ENCODE assay signal across 8 mouse cellular contexts in the genomic region with DNA sequence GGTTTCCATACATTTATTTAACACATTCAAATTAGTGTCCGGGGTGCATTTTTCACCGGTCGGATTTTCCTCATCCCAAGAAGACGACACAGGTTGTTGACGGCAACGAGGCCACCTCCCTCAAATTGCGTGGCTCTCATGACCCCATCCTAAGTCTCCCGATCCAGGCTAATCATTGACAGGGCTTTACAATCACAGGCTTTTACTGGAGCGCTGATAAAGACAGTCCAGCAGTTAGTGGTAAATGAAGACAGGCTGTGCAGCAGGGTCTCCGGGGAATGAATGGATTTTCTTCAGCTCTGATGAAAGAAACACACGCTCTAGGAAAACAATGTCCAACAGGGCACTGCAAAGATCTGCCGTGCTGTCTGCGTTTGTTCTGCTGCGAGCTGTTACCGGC. TPM values are rescaled to one million over a fixed set of nuclear protein-coding genes. Genes with fewer than 3 reads are reported as not detected.
DNase-seq lines count a peak whose midpoint lies in the region; ATAC-seq and TF ChIP-seq lines count a peak whose summit lies in the region.

Gene Klb (plus strand): TSS at position 147 of the 400 bp plus-strand sequence.

- H3K9me3 ChIP-seq in heart, embryonic 13.5 days, result no peaks in the 10 kb centered on the region
- H3K9me3 ChIP-seq in hindbrain, embryonic 12.5 days (replicated peaks), result no peaks in the 10 kb centered on the region
- no peaks in the 10 kb centered on the region for H3K9me3 ChIP-seq in liver, postnatal 0 days (ENCODE audit: low read length)

- no peak for DNase-seq in heart, adult 9 months (ENCODE audit: low spot score in 2 of 2)
- DNase-seq in embryo, embryonic 10.5 days (ENCODE audit: low spot score), result peak; percentile 52
- DNase-seq in liver, postnatal 0 days, result peak; percentile 53
- DNase-seq in layer of hippocampus, adult 9-10 months (ENCODE audit: low spot score), result no peak
- no peak for DNase-seq in kidney, adult 9 months

- TF ChIP-seq CTCF in liver, postnatal 0 days (IDR thresholded peaks at IDR 0.05; ENCODE audit: low read depth), result no peak

- H3K27me3 ChIP-seq in heart, embryonic 13.5 days (replicated peaks), result no peaks in the 10 kb centered on the region
- 0 out of 2 replicates have a peak, but pooled peaks cover 2% of the 10 kb centered on the region for H3K27me3 ChIP-seq in hindbrain, embryonic 12.5 days
- H3K27me3 ChIP-seq in liver, postnatal 0 days (ENCODE audit: insufficient read depth, low read length), result no peaks in the 10 kb centered on the region

- peak within 1 kb of the TSS; percentile 33 for H3K9ac ChIP-seq in heart, embryonic 13.5 days
- 0 out of 2 replicates have a peak within 1 kb of the TSS, but pooled peaks have one; percentile 47 for H3K9ac ChIP-seq in hindbrain, embryonic 12.5 days
- H3K9ac ChIP-seq in liver, postnatal 0 days (replicated peaks), result peak within 1 kb of the TSS; percentile 68

- no peak for ATAC-seq in heart, embryonic 13.5 days (ENCODE audit: extremely low read depth, insufficient number of reproducible peaks, low FRiP score, low TSS enrichment)
- ATAC-seq in hindbrain, embryonic 12.5 days (ENCODE audit: low FRiP score), result no peak
- peak; percentile 85 for ATAC-seq in liver, postnatal 0 days
- no peak for ATAC-seq in cerebellum, adult (ENCODE audit: insufficient number of reproducible peaks, low FRiP score, low TSS enrichment)

- no peak within 1 kb of the TSS for H3K27ac ChIP-seq in heart, embryonic 13.5 days (replicated peaks)
- H3K27ac ChIP-seq in hindbrain, embryonic 12.5 days, result no peak within 1 kb of the TSS
- H3K27ac ChIP-seq in liver, postnatal 0 days (ENCODE audit: low read depth), result peak within 1 kb of the TSS; percentile 88

- peak within 1 kb of the TSS; percentile 61 for H3K4me2 ChIP-seq in heart, embryonic 13.5 days
- H3K4me2 ChIP-seq in hindbrain, embryonic 12.5 days (replicated peaks), result peak within 1 kb of the TSS; percentile 44
- peak within 1 kb of the TSS; percentile 42 for H3K4me2 ChIP-seq in liver, postnatal 0 days (ENCODE audit: low read depth, low read length)

- 40% methylated on average over 15 of the region's 15 CpGs for WGBS in heart, embryonic 13.5 days
- WGBS in hindbrain, embryonic 12.5 days, result 25% methylated on average over 15 of the region's 15 CpGs
- 52% methylated on average over 15 of the region's 15 CpGs for WGBS in liver, postnatal 0 days (ENCODE audit: insufficient replicate concordance)

- H3K4me3 ChIP-seq in heart, embryonic 13.5 days, result peak within 1 kb of the TSS; percentile 32
- no peak within 1 kb of the TSS for H3K4me3 ChIP-seq in hindbrain, embryonic 12.5 days
- H3K4me3 ChIP-seq in liver, postnatal 0 days (ENCODE audit: low read depth, low read length), result peak within 1 kb of the TSS; percentile 49

- TF ChIP-seq EP300 in liver, postnatal 0 days (IDR thresholded peaks at IDR 0.05; ENCODE audit: low read depth), result no peak

- peaks cover 8% of the 10 kb centered on the region; the same call in 1 of the 2 replicates for H3K4me1 ChIP-seq in heart, embryonic 13.5 days
- H3K4me1 ChIP-seq in hindbrain, embryonic 12.5 days, result peaks cover 6% of the 10 kb centered on the region; the same call in 1 of the 2 replicates
- peaks cover 1% of the 10 kb centered on the region; the same call in 1 of the 2 replicates for H3K4me1 ChIP-seq in liver, postnatal 0 days (ENCODE audit: insufficient read depth)

- no peaks in the 10 kb centered on the region for H3K36me3 ChIP-seq in heart, embryonic 13.5 days
- H3K36me3 ChIP-seq in hindbrain, embryonic 12.5 days, result no peaks in the 10 kb centered on the region
- no peaks in the 10 kb centered on the region for H3K36me3 ChIP-seq in liver, postnatal 0 days (replicated peaks; ENCODE audit: insufficient read depth, low read length)

RNA-seq across cellular contexts. Expression of gene Klb, which starts in this region (rescaled TPM):
- 0.09 and 0.51 TPM in 2 replicates for polyA plus RNA-seq in heart, embryonic 13.5 days (2015; fragmentation: Nextera tagmentation; extraction: Ambion mirVana)
- polyA plus RNA-seq in hindbrain, embryonic 12.5 days (2016; fragmentation: Nextera tagmentation; extraction: Ambion mirVana), result not detected in 2 replicates
- 17.4 and 19.3 TPM in 2 replicates for polyA plus RNA-seq in liver, postnatal 0 days (2015; fragmentation: Nextera tagmentation; extraction: Ambion mirVana)

Comparison
In these comparisons a context has a peak if more than half of its experiments do, and no peak if none do; other contexts are left out.
1. RNA of gene Klb (polyA plus RNA-seq): 17.4 to 19.3 TPM in liver, postnatal 0 days; 0.09 to 0.51 TPM in heart, embryonic 13.5 days and not detected in hindbrain, embryonic 12.5 days; every median in the first group is over 10 times any median in the second.
2. DNase-seq: peak in embryo, embryonic 10.5 days (single experiment) and liver, postnatal 0 days (single experiment); none in heart, adult 9 months (0 of 2), layer of hippocampus, adult 9-10 months (single experiment) and kidney, adult 9 months (single experiment).
3. Peak in every context shown above with its lines, with median percentiles within 50 percentile points of each other: H3K4me2 ChIP-seq and H3K9ac ChIP-seq.